Mouse (Mus musculus): ENCODE data around the gene Hnrnpc.
"Not testable (repeated sequence)": the region's sequence is repeated elsewhere in the genome, so short reads cannot be mapped to it uniquely, and the experiment has no call there.

The Hnrnpc gene

GRCm38 (mm10) chr14:52101285-52102157 is 2.3 kb downstream of the Hnrnpc start:
- no peak for DNase-seq

DNA sequence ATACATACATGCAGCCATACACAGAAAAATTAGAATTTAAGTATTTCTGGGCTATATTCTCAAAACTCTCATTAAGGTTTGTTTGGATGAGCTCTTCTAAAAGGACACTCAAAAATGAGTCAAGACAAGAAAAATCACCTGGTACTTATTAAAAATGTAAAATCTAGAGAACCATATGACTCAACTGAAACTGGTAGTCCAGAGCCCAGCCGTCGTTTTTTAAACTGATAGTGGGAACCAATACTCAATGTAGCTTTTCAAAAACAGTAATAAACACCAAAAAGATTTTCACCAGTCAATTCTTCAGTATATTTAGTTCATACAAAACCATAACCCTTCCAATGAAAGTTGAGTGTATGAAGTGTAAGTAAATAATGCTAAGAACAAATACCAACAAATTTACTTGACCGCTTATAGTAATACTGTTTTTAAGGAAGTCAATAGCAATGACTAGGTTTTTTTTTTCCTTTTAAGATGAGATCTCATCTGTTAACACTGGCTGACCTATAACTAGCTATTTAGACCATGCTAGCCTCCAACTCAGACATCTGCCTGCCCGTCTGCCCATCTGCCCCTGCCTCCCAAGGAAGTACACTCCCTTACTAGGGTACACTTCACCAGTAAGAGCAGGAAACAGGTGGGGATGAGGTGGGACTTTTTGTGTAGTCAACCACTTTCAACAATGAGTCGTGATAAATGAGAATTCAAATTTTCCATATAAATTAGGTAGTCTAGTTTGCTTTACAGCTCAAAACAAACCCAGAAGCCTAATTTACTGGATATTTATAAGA is 3.5 kb downstream of the Hnrnpc start:
- no peak for DNase-seq

- DNase-seq, result no peak
These were observed 4.3 kb downstream of the Hnrnpc start for GRCm38 (mm10) chr14:52099563-52099962.

- not testable (repeated sequence) for DNase-seq
These were observed 5.4 kb downstream of the Hnrnpc start for GRCm38 (mm10) chr14:52098387-52098786.

DNA sequence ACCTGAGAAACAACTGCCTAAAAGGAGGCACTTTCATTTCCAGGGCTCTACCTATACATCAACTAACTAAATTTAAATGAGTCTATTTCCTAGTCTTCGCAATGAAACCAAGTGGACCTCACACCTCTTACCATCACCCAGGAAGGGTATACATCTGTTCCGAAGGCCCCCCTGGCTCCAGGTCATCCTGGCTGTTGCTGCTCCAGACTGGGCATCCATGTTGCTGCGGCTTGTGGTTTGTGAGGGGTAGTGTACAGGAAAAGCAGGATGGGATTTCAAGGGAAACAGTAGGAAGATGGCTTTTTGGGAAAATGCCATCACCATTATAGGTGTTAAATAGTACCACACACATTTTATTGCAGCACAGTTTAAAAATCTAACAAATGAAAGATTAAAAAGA is 6.6 kb downstream of the Hnrnpc start:
- not testable (repeated sequence) for DNase-seq

- DNase-seq, result no peak
These were observed 9.3 kb downstream of the Hnrnpc start for GRCm38 (mm10) chr14:52094533-52094932.

DNA sequence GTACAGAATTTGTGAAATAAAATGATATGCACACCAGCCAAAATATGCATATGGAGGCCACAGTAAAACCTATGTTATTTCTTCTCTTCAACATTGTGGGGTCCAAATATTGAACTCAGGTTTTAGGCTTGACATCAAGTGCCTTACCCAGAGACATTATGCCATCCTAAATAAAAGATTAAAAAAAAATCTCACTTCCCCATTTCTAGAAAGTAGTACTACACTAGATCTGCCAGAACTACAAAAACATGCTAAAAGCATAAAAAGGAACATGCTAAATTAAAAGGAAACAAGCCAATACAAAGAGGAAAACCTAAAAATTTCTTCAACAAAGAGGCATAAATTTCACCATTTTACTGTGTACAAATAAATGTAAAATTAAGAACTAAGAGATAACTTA is 20.7 kb downstream of the Hnrnpc start:
- no peak for DNase-seq

DNA sequence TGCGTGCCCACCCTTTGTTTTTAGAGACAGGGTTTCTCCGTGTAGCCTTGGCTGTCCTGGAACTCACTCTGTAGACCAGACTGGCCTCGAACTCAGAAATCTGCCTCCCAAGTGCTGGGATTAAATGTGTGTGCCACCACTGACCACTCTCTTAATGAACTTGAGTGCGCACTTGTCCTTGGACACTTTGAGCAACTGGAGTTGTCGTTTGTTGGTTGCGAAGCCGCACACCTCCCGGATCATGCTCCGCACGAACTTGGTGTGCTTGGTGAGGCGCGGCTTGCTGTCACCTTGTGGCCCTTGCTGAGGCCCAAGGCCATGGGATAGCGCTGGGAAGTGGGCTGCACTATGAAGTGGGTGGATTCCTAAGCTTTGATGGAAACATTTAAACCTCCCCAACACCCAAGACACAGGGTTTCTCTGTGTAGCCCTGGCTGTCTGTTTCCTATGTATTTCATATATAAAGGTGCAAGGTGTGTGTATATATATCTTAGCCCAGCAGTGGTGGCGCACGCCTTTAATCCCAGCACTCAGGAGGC is 32.2 kb downstream of the Hnrnpc start:
- DNase-seq, result no peak

DNA sequence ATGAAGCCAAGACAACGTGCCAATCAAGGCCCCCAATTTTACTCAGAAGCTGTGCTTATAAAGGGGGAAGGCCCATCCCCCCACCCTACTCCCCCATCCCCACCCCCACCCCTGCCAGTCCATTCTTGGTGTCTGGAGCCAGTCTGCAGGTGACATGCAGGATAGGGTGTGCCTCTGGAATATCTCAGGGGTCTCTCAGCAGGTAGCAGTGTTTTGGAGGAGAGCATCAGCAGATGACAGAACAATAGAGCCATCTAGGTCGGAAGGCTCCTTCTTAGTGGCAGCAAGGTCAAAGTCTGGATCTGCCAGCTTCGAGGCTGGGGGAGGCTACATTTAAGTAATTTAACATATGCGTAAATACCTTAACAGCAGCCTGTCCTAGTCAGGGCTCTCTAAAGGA is 37.7 kb downstream of the Hnrnpc start:
- no peak for DNase-seq

GRCm38 (mm10) chr14:52061798-52062197 is 42.0 kb downstream of the Hnrnpc start:
- DNase-seq, result peak; percentile 53

DNA sequence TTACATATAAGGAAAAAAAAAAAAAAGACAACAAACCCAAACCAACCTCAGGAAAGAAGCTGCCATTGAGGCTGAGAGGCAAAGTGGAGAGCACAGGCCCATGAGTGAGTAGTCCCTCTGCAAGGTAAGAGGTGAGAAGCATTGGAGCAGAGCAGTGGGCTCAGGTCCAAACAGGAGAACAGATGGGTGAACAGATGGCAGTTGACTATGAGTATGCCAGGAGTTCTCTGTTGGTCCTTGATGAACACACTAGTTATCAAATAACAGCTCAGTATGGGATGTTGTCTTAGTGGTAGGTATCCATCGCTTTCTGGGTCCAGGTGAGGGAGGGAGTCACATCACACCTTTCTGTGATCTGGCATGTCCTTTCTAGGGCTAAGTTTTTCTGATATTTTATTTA is 43.0 kb downstream of the Hnrnpc start:
- DNase-seq, result peak; percentile 98

- DNase-seq, result peak; percentile 70
These were observed 43.8 kb downstream of the Hnrnpc start for GRCm38 (mm10) chr14:52059982-52060381.

- DNase-seq, result not testable (repeated sequence)
These were observed 51.1 kb downstream of the Hnrnpc start for GRCm38 (mm10) chr14:52052720-52053119.

DNA sequence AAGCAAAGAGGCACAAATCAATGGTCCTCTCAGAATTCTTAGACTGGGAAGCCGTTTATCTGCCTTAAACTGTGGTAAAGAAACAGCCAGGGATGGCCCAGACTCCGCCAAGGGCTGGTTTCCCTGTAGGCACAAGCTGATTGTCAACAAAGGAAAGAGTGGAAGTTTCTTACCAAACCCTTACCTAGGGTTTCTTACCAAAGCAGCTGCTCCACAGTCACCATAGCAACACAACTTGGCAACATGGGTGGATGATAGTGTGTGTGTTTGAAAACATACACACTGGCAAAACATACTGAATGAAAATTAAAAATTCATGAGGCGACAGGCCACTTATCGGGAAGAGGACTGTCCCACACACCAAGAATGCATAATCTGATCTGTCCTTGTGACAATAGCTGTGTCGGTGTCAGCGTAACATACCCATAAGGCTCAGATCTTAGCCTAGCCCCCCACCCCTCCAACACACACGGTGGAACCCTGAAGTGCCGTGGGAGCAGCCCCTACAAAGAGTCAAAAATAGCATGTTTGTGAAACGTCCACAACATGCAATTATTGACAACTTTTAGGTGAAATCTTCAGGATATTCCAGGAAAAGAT is 57.8 kb downstream of the Hnrnpc start:
- DNase-seq, result no peak

DNA sequence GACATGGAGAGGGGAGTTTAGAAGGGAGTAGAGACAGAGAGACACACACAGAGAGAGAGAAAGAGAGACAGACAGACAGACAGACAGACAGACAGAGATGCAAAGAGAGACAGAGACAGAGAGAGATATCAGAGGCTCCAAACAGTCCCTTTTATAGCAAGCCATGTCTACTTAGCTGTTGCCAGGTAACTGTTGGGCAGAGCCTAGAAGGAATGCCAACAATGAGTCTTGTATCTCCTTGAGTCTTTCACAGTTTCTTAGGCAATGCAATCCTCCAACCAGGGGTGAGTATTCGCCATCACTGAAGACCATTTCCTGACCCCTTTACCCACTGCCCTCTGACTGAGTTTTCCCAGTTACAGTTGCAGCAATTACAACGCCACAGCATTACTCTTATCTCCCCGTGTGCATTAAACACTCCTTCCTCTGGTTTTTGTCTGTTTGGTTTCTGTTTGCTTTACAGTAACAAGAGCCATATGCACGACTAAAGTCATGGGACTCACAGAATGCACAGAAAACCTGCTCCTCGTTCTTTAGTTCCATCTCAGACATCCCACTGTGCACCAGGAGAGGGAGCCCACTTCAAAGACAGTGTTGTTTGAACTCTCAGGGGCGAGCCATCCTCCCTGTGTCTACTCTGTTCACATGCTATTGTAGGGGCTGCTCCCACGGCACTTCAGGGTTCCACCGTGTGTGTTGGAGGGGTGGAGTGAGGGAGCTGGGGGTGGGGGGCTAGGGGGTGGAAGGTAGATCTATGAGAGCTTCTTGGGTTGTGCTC is 58.7 kb downstream of the Hnrnpc start:
- no peak for DNase-seq

- DNase-seq, result no peak
These were observed 60.4 kb downstream of the Hnrnpc start for GRCm38 (mm10) chr14:52043446-52043845.

- DNase-seq, result not testable (repeated sequence)
These were observed 61.5 kb downstream of the Hnrnpc start, which contains the start of gene Olfr221 for GRCm38 (mm10) chr14:52042359-52042758. Olfr221 (minus strand) TSS chr14:52042459.

- DNase-seq, result no peak
These were observed 64.5 kb downstream of the Hnrnpc start for GRCm38 (mm10) chr14:52039332-52039731.

GRCm38 (mm10) chr14:52035926-52036325 is 67.9 kb downstream of the Hnrnpc start:
- DNase-seq, result no peak

GRCm38 (mm10) chr14:52026342-52026741 is 77.5 kb downstream of the Hnrnpc start:
- DNase-seq, result no peak

DNA sequence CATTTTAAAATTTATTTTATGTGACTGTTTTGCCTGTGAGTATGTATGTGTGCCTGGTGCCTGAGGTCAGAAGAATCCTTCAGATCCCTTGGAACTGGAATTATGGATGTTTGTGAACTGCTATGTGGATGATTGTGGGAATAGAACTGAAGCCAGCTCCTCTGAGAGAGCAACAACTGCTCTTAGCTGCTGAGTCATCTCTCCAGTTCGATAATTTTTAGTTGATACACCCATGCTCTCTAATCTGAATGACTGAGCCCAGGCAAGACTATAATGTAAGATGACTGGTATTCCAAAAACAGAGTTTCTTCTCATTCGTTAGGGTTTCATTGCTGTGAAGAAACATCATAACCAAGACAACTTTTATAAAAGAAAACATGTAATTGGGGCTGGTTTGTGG is 79.7 kb downstream of the Hnrnpc start:
- DNase-seq, result no peak

Data from cerebellum, adult 8-10 months (tissue).